ENCODE assay signal across 8 mouse cellular contexts in the genomic region with DNA sequence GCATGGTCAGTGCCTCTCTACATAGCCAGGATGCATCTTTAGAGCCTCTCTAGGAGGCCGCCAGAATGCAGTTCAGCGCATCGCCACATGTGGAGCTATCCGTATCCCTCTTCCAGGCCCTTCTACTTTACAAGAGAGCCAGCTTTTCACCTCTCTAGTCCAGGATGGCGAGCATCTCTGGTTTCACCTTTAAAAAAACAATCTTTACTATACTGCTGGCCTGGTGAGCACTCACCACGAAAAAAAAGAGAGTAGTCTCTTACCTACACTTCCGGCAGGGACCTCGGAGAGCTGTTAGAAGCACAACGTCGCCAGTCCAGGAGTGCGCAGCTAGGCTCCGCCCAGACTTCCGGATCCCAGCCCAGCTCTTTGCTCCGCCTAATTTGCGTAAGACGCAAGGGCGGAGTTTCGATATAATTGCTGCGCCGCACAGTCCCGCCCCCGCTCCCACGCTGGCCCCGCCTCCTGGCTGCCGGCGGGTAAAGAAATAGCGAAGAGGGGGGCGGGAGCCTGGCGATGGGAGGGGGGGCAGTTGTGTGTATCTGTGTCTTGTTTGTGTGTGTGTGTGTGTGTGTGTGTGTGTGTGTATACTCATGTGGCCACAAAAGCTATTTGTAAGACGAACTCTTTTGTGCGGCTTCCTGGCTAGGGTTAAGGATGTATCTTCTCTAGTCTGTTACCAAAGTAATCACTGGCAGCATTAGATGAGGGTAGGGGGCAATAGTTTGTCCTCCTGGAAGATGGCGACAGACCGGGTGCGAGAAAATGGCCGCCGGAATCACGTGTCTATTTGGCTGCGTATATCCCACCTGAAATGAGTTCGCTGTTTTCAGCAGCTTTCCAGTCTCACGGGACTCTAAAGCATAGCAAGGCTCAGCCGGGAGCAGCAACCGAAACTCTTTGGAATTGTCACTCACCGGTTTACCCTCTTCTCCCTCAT. TPM values are rescaled to one million over a fixed set of nuclear protein-coding genes. Genes with fewer than 3 reads are reported as not detected.
DNase-seq lines count a peak whose midpoint lies in the region; ATAC-seq lines count a peak whose summit lies in the region.

A gene (minus strand): TSS at position 385 of the 940 bp plus-strand sequence.

- H3K27ac ChIP-seq in forebrain, embryonic 14.5 days (ENCODE audit: low read depth, low read length): peak within 1 kb of the TSS; percentile 72
- H3K27ac ChIP-seq in neural tube, embryonic 15.5 days (replicated peaks): peak within 1 kb of the TSS; percentile 87

- peaks cover 3% of the 10 kb centered on the region; the same call in 1 of the 2 replicates for H3K36me3 ChIP-seq in forebrain, embryonic 14.5 days (ENCODE audit: control insufficient read depth, insufficient read depth, low read length)
- H3K36me3 ChIP-seq in neural tube, embryonic 15.5 days: no peaks in the 10 kb centered on the region

- peak within 1 kb of the TSS; percentile 41 for H3K4me3 ChIP-seq in forebrain, embryonic 14.5 days (ENCODE audit: low read depth, low read length)
- peak within 1 kb of the TSS; percentile 49 for H3K4me3 ChIP-seq in neural tube, embryonic 15.5 days (replicated peaks)

- no peaks in the 10 kb centered on the region for H3K9me3 ChIP-seq in forebrain, embryonic 14.5 days (replicated peaks; ENCODE audit: control insufficient read depth, low read length)
- no peaks in the 10 kb centered on the region for H3K9me3 ChIP-seq in neural tube, embryonic 15.5 days (replicated peaks)

- WGBS in forebrain, embryonic 14.5 days: 33% methylated on average over 43 of the region's 43 CpGs
- WGBS in neural tube, embryonic 15.5 days: 24% methylated on average over 43 of the region's 43 CpGs

- peak; percentile 94 for DNase-seq in ES-CJ7 (ENCODE audit: low read depth, low spot score)
- peak; percentile 85 for DNase-seq in cerebellum, adult 11 months
- peak; percentile 96 for DNase-seq in forebrain, embryonic 14.5 days (ENCODE audit: low spot score)
- peak; percentile 87 to 89 for DNase-seq in heart, postnatal 14 days
- peak; percentile 86 for DNase-seq in layer of hippocampus, adult 11-12 months (ENCODE audit: low spot score)
- peak; percentile 89 to 91 for DNase-seq in lung, adult 18-20 months
- peak; percentile 88 for DNase-seq in testis, postnatal 14 days (ENCODE audit: low spot score)

- H3K4me1 ChIP-seq in forebrain, embryonic 14.5 days (ENCODE audit: control insufficient read depth, insufficient read depth, low read length): no peaks in the 10 kb centered on the region
- peaks cover 5% of the 10 kb centered on the region; the same call in 1 of the 2 replicates for H3K4me1 ChIP-seq in neural tube, embryonic 15.5 days

- intact Hi-C loops in heart, postnatal 14 days (cut with DNase I): loop anchor here (2.0 kb wide), 1 partner anchor 80 kb away; a partner anchor contains a TSS

- H3K27me3 ChIP-seq in forebrain, embryonic 14.5 days (replicated peaks; ENCODE audit: control insufficient read depth, insufficient read depth, low read length): no peaks in the 10 kb centered on the region
- H3K27me3 ChIP-seq in neural tube, embryonic 15.5 days (replicated peaks): no peaks in the 10 kb centered on the region

- peak within 1 kb of the TSS; percentile 54 for H3K4me2 ChIP-seq in forebrain, embryonic 14.5 days (ENCODE audit: low read length)
- H3K4me2 ChIP-seq in neural tube, embryonic 15.5 days: peak within 1 kb of the TSS; percentile 56

- peak within 1 kb of the TSS; percentile 55 for H3K9ac ChIP-seq in forebrain, embryonic 14.5 days (ENCODE audit: low read length)
- H3K9ac ChIP-seq in neural tube, embryonic 15.5 days (replicated peaks): peak within 1 kb of the TSS; percentile 46

- ATAC-seq in forebrain, embryonic 14.5 days: peak; percentile 97
- peak; percentile 97 for ATAC-seq in neural tube, embryonic 15.5 days (ENCODE audit: low FRiP score)

RNA-seq across cellular contexts. Expression of the gene that starts here (rescaled TPM):
- polyA plus RNA-seq in forebrain, embryonic 14.5 days (2014; fragmentation: Nextera tagmentation; extraction: Ambion mirVana): 53.6 and 59.0 TPM in 2 replicates
- 10 to 100 TPM; 33.8 to 38.0 TPM for total RNA-seq in heart, postnatal 14 days (2021)
- polyA plus RNA-seq in neural tube, embryonic 15.5 days (2015; fragmentation: Nextera tagmentation; extraction: Ambion mirVana): 71.3 and 82.0 TPM in 2 replicates

Comparison
In these comparisons a context has a peak if more than half of its experiments do, and no peak if none do; other contexts are left out.
1. Peak in every context shown above with its lines: DNase-seq, ATAC-seq, H3K4me3 ChIP-seq and H3K27ac ChIP-seq.